Mouse (Mus musculus) midbrain, embryonic 10.5 days (tissue): ENCODE data around the gene Tnfaip2. TPM values are rescaled to one million over a fixed set of nuclear protein-coding genes. Genes with fewer than 3 reads are reported as not detected.

Experiments used
- DNase-seq: peaks from one replicate; pipeline ENCODE4 v3.0.0-alpha.2; 2017; ENCODE audit warnings: low spot score
- H3K27ac ChIP-seq: fragments of 300-500 bp; sonication (generic); replicated peaks from 2 replicates; pipeline ENCODE4 v1.5.1; 2016; ENCODE audit warnings: mild to moderate bottlenecking
- H3K27me3 ChIP-seq: fragments of 300-500 bp; sonication (generic); 2 replicates; pipeline ENCODE4 v1.6.1; 2016; ENCODE audit warnings: low read depth, mild to moderate bottlenecking; ENCODE audit not compliant: poor library complexity, severe bottlenecking
- H3K36me3 ChIP-seq: fragments of 300-500 bp; sonication (generic); 2 replicates; pipeline ENCODE4 v1.6.1; 2016; ENCODE audit warnings: mild to moderate bottlenecking, moderate library complexity
- H3K4me1 ChIP-seq: fragments of 300-500 bp; sonication (generic); 2 replicates; pipeline ENCODE4 v1.6.1; 2016
- H3K4me3 ChIP-seq: fragments of 300-500 bp; sonication (generic); 2 replicates; pipeline ENCODE4 v1.5.1; 2016; ENCODE audit warnings: mild to moderate bottlenecking, moderate library complexity
- H3K9me3 ChIP-seq: fragments of 300-500 bp; sonication (generic); replicated peaks from 2 replicates; pipeline ENCODE4 v1.6.1; 2016; ENCODE audit warnings: mild to moderate bottlenecking
- WGBS: fragments of 180-500 bp; shearing (Covaris S2); methylation state at CpG from one replicate; pipeline ENCODE4 v1.1.7; 2016; 5-methylcytosine and 5-hydroxymethylcytosine counted together
- polyA plus RNA-seq: library from polyadenylated mRNA; unstranded; fragments of >200 nt; fragmentation: Nextera tagmentation; extraction: Ambion mirVana; gene quantifications from 2 replicates; pipeline ENCODE4 v1.2.1, GENCODE M21; 2016

Gene Tnfaip2
- polyA plus RNA-seq, 1 experiment from 2014 or later, result 1.6 TPM

- no peaks in the 10 kb centered on the region for H3K36me3 ChIP-seq
- WGBS, result 24% methylated on average over 14 of the region's 14 CpGs
- H3K27ac ChIP-seq, result 0 out of 2 replicates have a peak overlapping the region, but pooled peaks have one; percentile 73
- peaks cover 95% of the 10 kb centered on the region for H3K27me3 ChIP-seq
- peaks cover 57% of the 10 kb centered on the region for H3K4me1 ChIP-seq
- H3K4me3 ChIP-seq, result no peak overlapping the region
- no peaks in the 10 kb centered on the region for H3K9me3 ChIP-seq
- DNase-seq, result no peak
Observed at GRCm38 (mm10) chr12:111430868-111431817, 11.1 kb upstream of the Tnfaip2 start.

- Histone ChIP-seq H3K27ac (no peak overlapping the region), H3K36me3 (no peaks in the 10 kb centered on the region), H3K9me3 (no peaks in the 10 kb centered on the region), H3K4me1 (peaks cover 53% of the 10 kb centered on the region), H3K4me3 (no peak overlapping the region), H3K27me3 (peaks cover 95% of the 10 kb centered on the region)
- DNase-seq, result no peak
- WGBS, result 42% methylated on average over 4 of the region's 4 CpGs
Observed at GRCm38 (mm10) chr12:111432097-111432496, 10.2 kb upstream of the Tnfaip2 start.

GRCm38 (mm10) chr12:111432751-111433331, 9.4 kb upstream of the Tnfaip2 start:
- no peaks in the 10 kb centered on the region for H3K36me3 ChIP-seq
- no peak for DNase-seq
- H3K27me3 ChIP-seq, result peaks cover 95% of the 10 kb centered on the region
- 62% methylated on average over 5 of the region's 5 CpGs for WGBS
- peaks cover 60% of the 10 kb centered on the region for H3K4me1 ChIP-seq
- no peaks in the 10 kb centered on the region for H3K9me3 ChIP-seq
- no peak overlapping the region for H3K27ac ChIP-seq
- H3K4me3 ChIP-seq, result no peak overlapping the region

GRCm38 (mm10) chr12:111434164-111434744, 8.0 kb upstream of the Tnfaip2 start:
- peak overlapping the region; percentile 38; the same call in 1 of the 2 replicates for H3K27ac ChIP-seq
- no peak overlapping the region for H3K4me3 ChIP-seq
- H3K27me3 ChIP-seq, result peaks cover 92% of the 10 kb centered on the region
- peaks cover 51% of the 10 kb centered on the region for H3K4me1 ChIP-seq
- H3K9me3 ChIP-seq, result no peaks in the 10 kb centered on the region
- WGBS, result 31% methylated on average over 6 of the region's 7 CpGs
- no peaks in the 10 kb centered on the region for H3K36me3 ChIP-seq
- no peak for DNase-seq

- H3K4me3 ChIP-seq, result no peak overlapping the region
- DNase-seq, result no peak
- H3K4me1 ChIP-seq, result peaks cover 45% of the 10 kb centered on the region
- no peaks in the 10 kb centered on the region for H3K9me3 ChIP-seq
- WGBS, result 56% methylated on average over 8 of the region's 8 CpGs
- peak overlapping the region; percentile 38; the same call in 1 of the 2 replicates for H3K27ac ChIP-seq
- H3K27me3 ChIP-seq, result peaks cover 92% of the 10 kb centered on the region
- H3K36me3 ChIP-seq, result no peaks in the 10 kb centered on the region
Observed at GRCm38 (mm10) chr12:111434745-111435327, 7.4 kb upstream of the Tnfaip2 start.

- H3K9me3 ChIP-seq, result 0 out of 2 replicates have a peak, but pooled peaks cover 3% of the 10 kb centered on the region
- WGBS, result 95% methylated on average over 3 of the region's 3 CpGs
- H3K27me3 ChIP-seq, result peaks cover 92% of the 10 kb centered on the region
- peaks cover 32% of the 10 kb centered on the region for H3K4me1 ChIP-seq
- no peak overlapping the region for H3K4me3 ChIP-seq
- no peak overlapping the region for H3K27ac ChIP-seq
- no peak for DNase-seq
- H3K36me3 ChIP-seq, result no peaks in the 10 kb centered on the region
Observed at GRCm38 (mm10) chr12:111436170-111436569, 6.1 kb upstream of the Tnfaip2 start.

GRCm38 (mm10) chr12:111436640-111437039, 5.6 kb upstream of the Tnfaip2 start:
- Histone ChIP-seq H3K4me3 (no peak overlapping the region), H3K4me1 (peaks cover 31% of the 10 kb centered on the region), H3K36me3 (no peaks in the 10 kb centered on the region), H3K27ac (no peak overlapping the region), H3K27me3 (peaks cover 92% of the 10 kb centered on the region), H3K9me3 (0 out of 2 replicates have a peak, but pooled peaks cover 3% of the 10 kb centered on the region)
- no peak for DNase-seq
- WGBS, result 76% methylated on average over 8 of the region's 8 CpGs

GRCm38 (mm10) chr12:111437222-111437900, 4.9 kb upstream of the Tnfaip2 start:
- H3K4me1 ChIP-seq, result peaks cover 33% of the 10 kb centered on the region
- H3K4me3 ChIP-seq, result no peak overlapping the region
- 76% methylated on average over 5 of the region's 5 CpGs for WGBS
- DNase-seq, result no peak
- no peak overlapping the region for H3K27ac ChIP-seq
- H3K27me3 ChIP-seq, result peaks cover 92% of the 10 kb centered on the region
- H3K36me3 ChIP-seq, result no peaks in the 10 kb centered on the region
- 0 out of 2 replicates have a peak, but pooled peaks cover 3% of the 10 kb centered on the region for H3K9me3 ChIP-seq

- Histone ChIP-seq H3K4me1 (peaks cover 41% of the 10 kb centered on the region), H3K27ac (no peak overlapping the region), H3K27me3 (peaks cover 92% of the 10 kb centered on the region), H3K4me3 (no peak overlapping the region), H3K9me3 (0 out of 2 replicates have a peak, but pooled peaks cover 3% of the 10 kb centered on the region), H3K36me3 (no peaks in the 10 kb centered on the region)
- WGBS, result 89% methylated on average over 6 of the region's 6 CpGs
- no peak for DNase-seq
Observed at GRCm38 (mm10) chr12:111438850-111439249, 3.4 kb upstream of the Tnfaip2 start.

GRCm38 (mm10) chr12:111440701-111441373, 1.4 kb upstream of the Tnfaip2 start:
- Histone ChIP-seq H3K27ac (no peak overlapping the region), H3K4me3 (no peak overlapping the region), H3K4me1 (peaks cover 46% of the 10 kb centered on the region), H3K27me3 (peaks cover 96% of the 10 kb centered on the region), H3K9me3 (0 out of 2 replicates have a peak, but pooled peaks cover 3% of the 10 kb centered on the region), H3K36me3 (no peaks in the 10 kb centered on the region)
- no peak for DNase-seq
- 94% methylated on average over 9 of the region's 9 CpGs for WGBS

- Histone ChIP-seq H3K9me3 (0 out of 2 replicates have a peak, but pooled peaks cover 3% of the 10 kb centered on the region), H3K27ac (no peak overlapping the region), H3K27me3 (peaks cover 97% of the 10 kb centered on the region), H3K4me3 (no peak overlapping the region; the same call in 1 of the 2 replicates), H3K36me3 (no peaks in the 10 kb centered on the region), H3K4me1 (peaks cover 53% of the 10 kb centered on the region)
- DNase-seq, result no peak
- WGBS, result 52% methylated on average over 3 of the region's 3 CpGs
Observed at GRCm38 (mm10) chr12:111441523-111441922, 746 bp upstream of the Tnfaip2 start.
